Mouse (Mus musculus) T-helper 1 cell (primary cell): Measurements from ENCODE around the gene Opn1sw.

ENCODE experiments used
- in situ Hi-C: fragments of 300-600 bp; cut with MboI, MseI; formaldehyde crosslinking; loops from one replicate; pipeline ENCODE4 v1.15.1; 2025; ENCODE audit warnings: high pct_unique_total_duplicates

Gene Opn1sw

DNA sequence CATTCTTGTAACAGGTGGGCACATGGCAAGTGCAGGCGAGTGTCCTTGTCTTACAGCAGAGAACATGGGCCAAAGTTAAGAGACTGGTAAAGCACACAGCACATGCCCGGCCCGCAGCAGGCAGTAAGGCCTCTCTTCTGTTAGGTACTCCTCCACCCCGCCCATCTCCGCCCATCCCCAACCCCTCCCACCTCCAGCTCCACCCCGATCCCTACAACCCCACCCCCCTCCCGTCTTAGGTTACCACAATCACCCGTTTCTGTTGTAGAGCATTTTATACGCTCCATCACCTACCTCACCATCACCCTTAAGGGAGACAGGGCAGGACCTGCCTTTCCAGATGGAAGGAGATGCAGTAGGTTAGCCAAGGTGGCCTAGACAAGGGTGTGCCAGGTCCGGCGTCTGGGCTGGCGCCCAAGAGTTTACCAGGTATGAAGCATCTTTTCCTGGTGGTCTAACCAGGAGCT is at the start of gene Opn1sw:
TSS of gene Opn1sw (minus strand) at position 417 of the 467 bp plus-strand sequence.
- in situ Hi-C loops, result no loop called here

DNA sequence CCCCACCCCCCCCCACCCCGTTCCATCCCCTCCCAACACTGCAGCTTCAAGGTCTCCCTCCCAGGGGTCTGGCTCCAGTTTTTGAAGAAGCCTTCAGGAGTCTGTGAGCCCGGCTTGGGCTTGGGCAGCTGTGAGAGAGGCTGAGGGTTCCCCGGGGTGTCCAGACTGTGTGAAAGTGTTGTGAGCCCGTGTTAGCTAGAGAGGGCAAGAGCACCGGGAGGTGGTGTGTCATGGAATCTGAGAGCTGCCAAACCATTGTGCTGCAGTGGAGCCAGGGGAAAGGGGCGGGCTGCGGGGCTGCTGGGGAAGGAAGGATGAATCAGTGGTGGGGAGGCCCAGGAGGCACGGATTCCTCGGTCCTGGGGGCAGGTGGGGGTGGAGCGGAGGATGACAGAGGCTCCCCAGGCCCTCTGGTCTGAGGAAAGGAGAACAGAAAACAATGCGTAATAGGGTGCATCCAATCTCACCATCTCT is 48.2 kb upstream of the Opn1sw start:
- in situ Hi-C loops, result no loop called here

DNA sequence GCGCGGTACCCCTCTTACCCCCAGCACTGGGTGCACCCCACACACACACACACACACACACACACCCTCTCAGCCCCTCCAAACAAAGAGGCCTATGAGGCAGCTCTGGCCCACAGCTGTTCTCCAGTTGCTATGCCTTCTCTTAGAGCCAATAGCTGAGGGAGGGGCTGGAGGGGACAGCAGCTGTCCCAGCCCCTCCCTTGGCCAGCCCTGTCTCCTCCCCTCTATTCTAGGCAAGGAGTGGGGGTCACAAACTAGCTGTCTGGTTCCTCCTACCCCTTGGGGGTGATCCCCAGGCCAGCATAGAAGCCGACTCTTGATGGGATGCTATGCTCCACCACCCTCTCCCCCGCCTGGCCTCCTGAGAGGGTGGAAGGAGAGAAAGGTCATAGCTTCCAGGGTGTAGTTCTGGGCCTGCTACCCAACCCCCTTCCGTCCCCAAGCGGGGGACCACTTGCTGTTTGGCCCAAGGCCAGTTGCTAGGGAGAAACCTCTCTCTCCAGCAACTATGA is 47.7 kb upstream of the Opn1sw start:
- in situ Hi-C loops, result no loop called here

GRCm38 (mm10) chr6:29434911-29435691 is 46.8 kb upstream of the Opn1sw start:
- in situ Hi-C loops, result no loop called here

- in situ Hi-C loops, result no loop called here
These were observed 45.8 kb upstream of the Opn1sw start for GRCm38 (mm10) chr6:29433804-29434795.

DNA sequence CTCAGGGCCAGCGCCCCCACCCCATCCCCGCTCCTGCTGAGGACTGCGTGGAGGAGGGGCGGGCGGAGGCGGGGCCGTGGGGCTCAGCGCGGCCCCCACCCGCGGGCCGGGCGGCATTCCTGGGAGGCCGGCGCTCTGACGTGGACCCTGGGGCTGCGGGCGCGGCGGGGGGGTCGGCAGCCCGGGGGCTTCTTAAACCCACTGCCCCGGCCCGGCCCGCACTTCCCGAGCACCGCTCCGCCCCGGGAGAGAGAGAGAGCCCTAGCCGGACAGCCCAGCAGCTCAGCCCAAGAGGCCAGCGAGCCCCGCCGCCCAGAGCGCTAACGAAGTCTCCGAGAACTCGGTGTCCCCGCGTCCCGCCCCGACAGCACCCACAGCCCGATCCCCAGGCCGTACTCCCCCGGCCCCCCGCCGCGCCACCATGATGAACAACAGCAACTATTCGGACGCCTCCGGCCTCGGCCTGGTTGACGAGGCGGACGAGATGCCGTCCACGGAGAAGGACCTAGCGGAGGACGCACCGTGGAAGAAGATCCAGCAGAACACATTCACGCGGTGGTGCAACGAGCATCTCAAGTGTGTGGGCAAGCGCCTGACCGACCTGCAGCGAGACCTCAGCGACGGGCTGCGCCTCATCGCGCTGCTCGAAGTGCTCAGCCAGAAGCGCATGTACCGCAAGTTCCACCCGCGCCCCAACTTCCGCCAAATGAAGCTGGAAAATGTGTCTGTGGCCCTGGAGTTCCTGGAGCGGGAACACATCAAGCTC is 45.0 kb upstream of the Opn1sw start, which contains the start of gene Flnc:
TSS of gene Flnc (plus strand) at position 219 of the 766 bp plus-strand sequence.
- in situ Hi-C loops, result no loop called here

GRCm38 (mm10) chr6:29432676-29433037 is 44.4 kb upstream of the Opn1sw start:
- in situ Hi-C loops, result no loop called here

GRCm38 (mm10) chr6:29432156-29432555 is 43.9 kb upstream of the Opn1sw start:
- in situ Hi-C loops, result no loop called here

- in situ Hi-C loops, result no loop called here
These were observed 43.2 kb upstream of the Opn1sw start for GRCm38 (mm10) chr6:29431473-29431872.

DNA sequence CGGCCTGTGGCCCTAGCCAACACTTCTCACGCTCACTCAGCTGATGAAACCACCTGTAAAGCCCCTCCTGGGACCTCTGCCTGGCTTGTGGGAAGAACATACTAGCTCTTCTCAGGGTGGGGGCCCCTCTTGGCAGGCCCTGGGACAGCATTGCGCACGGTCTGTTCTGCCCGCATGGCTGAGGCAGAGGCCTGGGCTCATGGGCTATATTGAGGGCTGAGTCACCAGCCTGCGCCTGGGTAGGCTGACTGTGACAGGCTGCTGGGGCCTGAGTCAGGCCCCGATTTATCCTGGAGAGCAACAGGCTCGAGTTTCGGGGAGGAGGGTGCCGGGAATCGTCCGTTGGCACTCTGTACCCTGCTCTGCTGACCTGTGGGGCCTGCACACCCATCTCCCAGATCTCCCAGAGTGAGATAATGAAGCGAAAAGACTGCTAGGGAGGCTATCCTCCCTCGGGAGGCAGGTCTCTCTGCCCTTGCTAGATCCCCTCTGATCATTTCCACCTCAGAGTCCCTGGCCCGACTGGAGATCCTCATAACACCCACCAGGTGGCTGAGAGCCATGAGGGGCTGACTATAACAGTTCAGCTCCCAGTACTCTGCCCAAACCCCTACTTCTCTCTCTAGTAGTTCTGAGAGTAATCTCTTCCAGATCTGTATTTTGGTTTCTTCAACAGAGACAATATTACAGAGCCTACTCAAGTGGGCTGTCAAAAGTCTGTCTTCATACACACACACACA is 42.6 kb upstream of the Opn1sw start:
- in situ Hi-C loops, result no loop called here

- in situ Hi-C loops, result no loop called here
These were observed 39.9 kb upstream of the Opn1sw start for GRCm38 (mm10) chr6:29428171-29428570.

DNA sequence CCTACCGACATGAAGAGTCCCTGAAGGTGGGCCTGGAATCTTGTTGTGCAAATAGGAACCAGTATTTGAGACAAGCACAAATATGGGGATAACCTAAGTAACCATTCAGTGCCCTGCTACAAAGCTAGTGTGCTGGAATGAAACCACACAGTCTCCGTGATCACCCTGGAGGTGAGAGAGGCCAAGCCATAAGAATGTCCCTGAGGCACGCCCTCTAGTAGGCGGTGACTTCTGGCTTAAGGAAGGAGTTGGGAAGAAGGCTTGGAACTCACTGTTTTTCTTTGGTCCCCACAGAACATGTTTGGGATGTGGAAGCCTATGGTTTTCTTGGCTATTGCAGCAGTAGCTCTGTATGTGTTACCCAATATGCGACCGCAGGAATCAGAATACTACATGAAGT is 38.1 kb upstream of the Opn1sw start:
- in situ Hi-C loops, result no loop called here

DNA sequence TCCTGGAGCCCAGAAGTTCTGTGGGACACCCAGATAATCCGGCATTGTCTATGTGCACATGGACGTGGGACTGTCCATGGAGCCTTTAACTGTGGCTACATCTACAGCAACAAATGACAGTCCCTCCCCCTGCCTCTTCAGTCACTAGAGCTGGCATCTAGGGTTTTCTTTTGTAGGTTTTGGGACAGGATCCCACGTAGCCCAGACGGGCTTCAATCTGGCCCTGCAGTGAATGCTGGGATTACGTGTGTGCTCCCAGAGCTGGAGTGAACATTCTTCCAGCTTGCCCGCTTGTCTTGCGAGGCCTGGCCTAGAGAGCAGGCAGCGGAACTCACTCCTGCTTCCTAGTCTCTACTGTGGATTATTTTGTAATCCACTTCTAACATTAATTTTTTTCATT is 36.9 kb upstream of the Opn1sw start:
- in situ Hi-C loops, result no loop called here

DNA sequence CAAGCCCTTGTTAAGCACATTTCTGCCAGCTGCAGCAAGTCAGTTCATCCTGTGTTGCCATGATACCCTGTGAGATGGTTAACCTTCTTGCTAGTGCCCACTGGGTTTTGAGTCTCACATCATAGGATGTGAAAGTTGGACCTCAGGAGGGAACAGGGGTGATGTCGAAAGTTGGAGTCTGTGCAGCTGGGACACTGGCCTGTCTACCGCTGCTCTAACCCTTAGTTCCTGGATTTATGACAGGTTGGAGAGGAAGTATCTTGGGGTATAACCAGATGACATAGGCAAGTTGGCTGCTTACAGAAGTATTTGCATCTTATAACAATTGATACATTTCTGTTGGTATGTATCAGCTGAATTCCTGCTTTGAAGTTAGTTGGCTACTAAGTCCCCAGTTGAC is 32.3 kb upstream of the Opn1sw start:
- in situ Hi-C loops, result no loop called here

DNA sequence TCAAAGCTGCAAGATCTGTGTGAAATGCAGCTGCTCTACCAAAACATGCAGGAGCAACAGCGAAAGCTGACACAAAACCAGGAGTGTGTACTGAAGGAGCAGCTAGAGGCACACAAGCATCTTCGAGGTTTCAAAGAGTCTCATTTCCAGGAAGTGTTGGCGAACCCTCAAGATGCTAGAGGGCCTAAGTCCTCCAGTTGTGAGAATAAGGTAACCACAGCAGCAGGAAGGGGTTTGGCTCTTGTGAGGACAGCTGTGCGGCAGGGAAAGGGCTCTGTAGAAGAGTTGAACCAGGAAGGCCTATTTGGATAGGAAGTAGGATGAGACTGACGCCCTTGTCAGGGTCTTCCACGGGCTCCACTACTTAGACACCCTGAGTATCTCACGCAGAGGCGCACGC is 27.2 kb upstream of the Opn1sw start:
- in situ Hi-C loops, result no loop called here

GRCm38 (mm10) chr6:29406412-29406811 is 18.1 kb upstream of the Opn1sw start:
- in situ Hi-C loops, result no loop called here

GRCm38 (mm10) chr6:29402693-29403342 is 14.6 kb upstream of the Opn1sw start:
- in situ Hi-C loops, result no loop called here

GRCm38 (mm10) chr6:29399851-29400250 is 11.6 kb upstream of the Opn1sw start:
- in situ Hi-C loops, result no loop called here

GRCm38 (mm10) chr6:29397575-29397974 is 9.3 kb upstream of the Opn1sw start:
- in situ Hi-C loops, result no loop called here
